Mouse (Mus musculus) left cerebral cortex, postnatal 36 days (tissue): ENCODE measurements around the gene Synj2. TPM values are rescaled to one million over a fixed set of nuclear protein-coding genes. Genes with fewer than 3 reads are reported as not detected.

Experiments
- DNase-seq, 2 experiments: peaks; one replicate each; pipeline ENCODE4 v3.0.0; 2021 to 2022; ENCODE audit warnings: low spot score in 2 of 2, mixed read lengths in 1 of 2
- intact Hi-C: fragments of 180-260 bp; cut with DNase I; formaldehyde crosslinking; loops from one replicate; pipeline ENCODE4 v1.15.1; 2025
- total RNA-seq, 2 experiments: library from RNA; stranded (reverse); gene quantifications; 2 replicates each; pipeline ENCODE4 v1.2.3; 2021

Synj2 gene
- total RNA-seq, 2 experiments from 2014 or later: 91.8 to 103 TPM

DNA sequence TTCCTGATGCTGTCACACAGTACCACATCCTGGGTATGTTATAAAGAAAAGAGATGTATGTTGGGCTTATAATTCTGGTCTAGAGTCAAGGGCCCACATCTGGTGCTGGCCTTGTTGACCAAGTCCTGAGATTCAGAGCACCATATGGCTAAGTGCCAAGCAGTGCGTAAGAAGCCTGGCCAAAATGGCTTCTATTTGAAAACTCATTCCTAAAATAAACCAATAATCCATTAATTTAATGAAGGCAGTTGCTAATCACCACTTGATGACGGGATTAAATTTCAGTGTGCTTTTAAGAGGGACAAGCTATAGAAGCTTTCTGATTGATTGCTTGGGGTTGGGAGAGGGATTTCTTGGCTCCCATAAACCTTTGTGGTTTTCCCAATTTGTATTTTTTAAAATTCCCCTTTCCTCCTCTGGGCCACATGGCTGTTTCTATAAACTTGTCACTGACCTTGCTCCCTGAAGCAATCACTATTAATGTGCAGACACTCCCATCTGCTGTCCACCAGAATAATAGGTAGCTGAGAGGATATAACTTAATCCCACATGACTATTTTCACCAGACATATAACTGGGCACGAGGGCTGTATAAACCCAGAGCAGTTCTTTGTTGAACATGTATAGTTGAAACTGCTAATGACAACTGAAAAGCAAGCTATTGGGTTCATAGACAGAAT is 52.6 kb downstream of the Synj2 start:
- intact Hi-C loops: no loop called here

DNA sequence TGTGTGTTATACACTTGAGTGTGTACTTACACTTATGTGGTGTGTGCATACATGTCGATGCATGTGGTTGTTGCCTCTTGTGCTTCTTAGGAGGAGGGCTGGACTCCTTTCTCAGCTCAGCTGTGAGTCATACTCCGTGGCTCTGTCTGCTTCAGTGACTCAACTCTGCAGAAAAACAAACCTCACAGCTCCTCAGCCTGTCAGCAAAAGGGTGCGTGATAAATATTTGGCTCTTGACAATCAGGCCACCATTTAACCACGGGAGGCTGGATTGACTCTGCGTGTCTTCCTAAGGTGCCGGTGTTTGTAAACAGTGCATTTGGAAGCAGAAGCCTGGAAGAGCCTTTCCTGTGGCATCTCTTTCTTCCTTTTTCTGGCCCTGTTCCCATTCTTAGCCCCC is 53.5 kb downstream of the Synj2 start:
- no peak for DNase-seq
- intact Hi-C loops: no loop called here

More for the DNA sequence above, 52.6 kb downstream of the Synj2 start:
- no peak for DNase-seq

DNA sequence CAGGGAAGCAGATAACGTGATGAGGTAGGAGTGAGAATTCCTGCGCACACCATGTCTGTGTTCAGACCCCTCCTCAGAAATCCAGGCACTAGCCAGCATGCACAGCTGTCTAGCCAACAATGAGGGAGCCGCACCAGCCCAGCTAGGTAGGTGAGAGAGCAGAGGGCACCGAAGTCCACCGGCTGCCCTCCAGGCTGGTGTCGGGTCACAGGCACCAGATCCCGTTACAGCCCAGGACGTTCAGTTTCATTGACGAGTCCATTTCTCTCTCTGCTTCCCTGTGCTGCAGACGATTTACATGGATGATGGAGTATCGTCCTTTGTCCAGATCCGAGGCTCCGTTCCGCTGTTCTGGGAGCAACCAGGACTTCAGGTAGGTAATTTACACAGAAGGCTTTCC is 55.5 kb downstream of the Synj2 start:
- DNase-seq: no peak

DNA sequence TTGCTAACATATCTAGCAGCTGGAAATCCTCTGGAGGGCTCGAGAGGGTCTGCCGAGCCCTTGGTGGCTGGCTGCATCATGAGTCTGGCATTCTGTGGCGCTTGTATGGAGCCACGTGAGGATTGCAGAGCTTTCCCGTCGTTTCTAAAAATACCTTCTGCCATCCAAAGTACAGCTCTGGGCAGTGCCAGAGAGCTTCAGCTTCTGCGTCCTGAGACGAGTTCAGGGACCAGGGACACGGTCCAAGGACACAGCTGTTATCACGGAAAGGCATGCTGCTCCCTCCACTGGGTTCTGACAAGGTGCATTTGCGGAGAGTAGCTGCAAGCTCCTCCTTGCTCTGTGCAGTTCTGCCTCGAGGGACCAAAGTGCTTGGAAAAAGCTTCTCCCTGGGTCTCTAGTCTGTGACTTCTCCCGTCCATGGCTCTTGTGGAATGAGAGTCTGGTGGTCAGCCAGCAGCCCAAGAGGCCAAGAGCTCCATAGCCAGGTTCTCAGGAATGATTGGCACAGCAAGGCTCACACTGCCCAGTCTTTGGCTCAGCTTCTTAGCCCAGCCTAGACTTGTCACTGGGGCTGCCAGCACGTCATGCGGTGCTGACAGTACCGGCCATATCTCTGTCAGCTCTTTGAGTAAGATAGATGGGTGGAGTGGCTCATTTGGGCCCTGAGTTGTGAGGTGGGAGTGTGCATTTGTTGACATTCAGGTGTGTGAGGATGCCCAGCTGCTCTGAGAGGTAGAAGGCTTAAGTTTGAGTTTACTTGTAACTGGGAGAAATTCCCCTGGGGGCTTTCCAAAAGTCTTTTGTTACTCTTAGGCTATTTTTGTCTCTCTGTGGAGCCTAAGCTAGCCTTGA is 56.5 kb downstream of the Synj2 start:
- DNase-seq: no peak
- intact Hi-C loops: no loop called here

More for the DNA sequence above, 55.5 kb downstream of the Synj2 start:
- intact Hi-C loops: no loop called here

DNA sequence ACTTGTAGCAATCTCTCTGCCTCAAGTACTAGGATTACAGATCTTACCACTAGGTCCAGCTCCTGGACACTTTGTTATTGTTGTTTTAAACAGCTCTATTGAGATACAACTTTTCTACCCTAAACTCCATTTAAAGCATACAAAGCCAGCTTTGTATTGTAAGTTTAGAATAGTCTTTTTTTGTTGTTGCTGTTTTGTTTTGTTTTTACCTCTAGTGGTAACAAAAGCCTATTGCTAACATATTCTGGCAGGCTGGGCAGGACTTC is 57.1 kb downstream of the Synj2 start:
- intact Hi-C loops: no loop called here
- DNase-seq: no peak

DNA sequence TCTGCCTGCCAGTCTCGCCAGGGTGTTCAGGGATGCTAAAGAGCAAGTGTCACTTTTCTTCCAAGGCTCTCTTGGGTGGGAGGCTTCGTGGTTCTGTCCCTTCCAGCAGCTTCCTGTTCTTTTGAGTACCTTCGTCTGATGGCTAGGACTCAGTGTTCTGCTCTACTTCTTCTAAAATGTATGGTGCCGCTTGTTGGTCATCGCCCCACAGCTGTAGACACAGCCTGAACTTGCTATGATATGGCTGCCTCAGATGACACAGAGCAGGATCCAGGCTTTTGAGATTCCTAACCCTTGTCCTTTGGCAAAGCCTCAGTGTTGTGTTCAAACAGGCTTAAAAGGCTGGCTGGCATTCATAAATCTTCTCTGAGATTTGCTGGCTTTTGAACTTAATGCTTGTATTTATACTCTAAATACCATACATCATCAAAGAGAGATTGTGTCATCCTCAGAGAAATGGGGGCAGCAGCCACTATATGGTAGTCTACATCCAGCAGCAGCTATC is 58.0 kb downstream of the Synj2 start:
- intact Hi-C loops: no loop called here

DNA sequence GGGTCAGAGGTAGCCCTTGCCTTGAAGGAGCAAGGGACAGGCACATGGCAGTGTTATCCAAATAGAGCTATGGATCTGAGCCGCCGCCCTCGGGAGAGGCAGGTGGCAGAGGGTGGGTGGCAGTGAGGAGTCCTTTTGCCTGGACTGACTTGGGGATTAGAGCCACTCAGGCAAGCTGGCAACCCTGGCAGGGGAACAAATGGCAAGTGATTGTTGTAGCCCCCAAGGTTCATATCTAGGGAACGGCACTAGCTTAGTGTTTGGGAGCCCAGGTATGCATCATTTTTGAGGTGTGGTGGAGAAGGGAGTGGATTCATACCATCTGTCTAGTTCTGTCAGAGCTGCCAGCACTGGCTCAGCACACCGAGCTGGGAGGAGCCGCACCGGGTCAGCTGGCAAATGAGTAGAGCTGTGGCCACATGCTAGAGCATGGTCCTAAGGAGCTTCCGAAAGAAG is 59.8 kb downstream of the Synj2 start:
- intact Hi-C loops: no loop called here
- no peak for DNase-seq

More for the DNA sequence above, 58.0 kb downstream of the Synj2 start:
- no peak for DNase-seq

DNA sequence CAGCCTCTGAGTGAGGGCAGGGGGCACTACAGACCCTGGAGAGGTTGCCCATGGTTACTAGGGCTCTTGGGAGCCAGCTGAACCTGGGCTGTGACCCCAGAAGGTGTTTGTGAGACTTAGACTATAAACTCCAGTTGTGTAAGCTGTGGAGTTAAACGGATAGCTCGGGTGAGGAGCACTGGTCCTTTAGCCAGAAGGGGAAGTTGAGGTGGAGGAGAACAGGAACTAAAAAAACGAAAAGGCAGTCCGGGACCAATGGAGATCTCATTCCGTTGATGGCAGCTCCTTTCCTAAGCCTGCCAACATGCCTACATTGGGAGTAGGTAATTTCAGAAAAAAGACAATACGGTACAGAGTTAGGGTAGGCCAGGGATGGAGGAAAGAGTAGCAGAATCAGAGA is 60.3 kb downstream of the Synj2 start:
- intact Hi-C loops: no loop called here
- no peak for DNase-seq

DNA sequence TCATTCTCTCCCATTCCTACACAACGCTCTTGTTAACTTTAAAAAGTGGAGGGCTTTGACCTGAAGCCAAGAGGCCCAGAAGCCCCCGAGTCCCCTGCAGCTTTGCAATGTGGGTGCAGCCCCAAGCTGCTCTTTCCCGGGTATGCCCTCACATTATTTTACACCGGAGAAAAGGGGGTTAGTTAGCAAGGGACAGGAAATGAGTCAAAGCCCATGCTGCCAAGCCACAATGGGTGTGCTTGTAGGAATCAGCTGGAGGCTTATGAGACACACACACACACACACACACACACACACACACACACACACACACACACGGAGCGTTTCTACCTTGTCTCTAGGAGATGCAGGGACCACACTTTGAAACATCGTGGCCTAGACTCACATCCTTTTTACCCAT is 60.8 kb downstream of the Synj2 start:
- DNase-seq: no peak
- intact Hi-C loops: no loop called here

DNA sequence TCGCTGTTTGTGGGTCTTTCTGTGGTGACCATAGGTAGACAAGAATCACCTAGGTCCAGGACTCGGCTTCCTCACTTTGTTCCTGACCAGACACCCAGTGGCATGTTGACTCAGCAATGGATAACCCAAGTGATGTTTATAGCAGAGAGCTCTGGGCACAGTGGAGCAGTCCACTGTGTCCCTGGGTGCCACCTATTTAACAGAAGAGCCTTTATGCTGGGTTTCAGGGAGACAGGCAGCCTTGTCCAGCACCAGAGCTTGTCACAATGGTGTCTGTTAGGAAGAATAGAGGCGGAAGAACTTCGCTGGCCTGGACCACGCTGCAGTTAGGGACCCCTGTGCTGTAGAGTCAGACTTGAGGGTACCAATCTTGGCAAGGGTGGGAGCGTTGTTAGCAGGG is 61.5 kb downstream of the Synj2 start:
- intact Hi-C loops: no loop called here
- DNase-seq: no peak

DNA sequence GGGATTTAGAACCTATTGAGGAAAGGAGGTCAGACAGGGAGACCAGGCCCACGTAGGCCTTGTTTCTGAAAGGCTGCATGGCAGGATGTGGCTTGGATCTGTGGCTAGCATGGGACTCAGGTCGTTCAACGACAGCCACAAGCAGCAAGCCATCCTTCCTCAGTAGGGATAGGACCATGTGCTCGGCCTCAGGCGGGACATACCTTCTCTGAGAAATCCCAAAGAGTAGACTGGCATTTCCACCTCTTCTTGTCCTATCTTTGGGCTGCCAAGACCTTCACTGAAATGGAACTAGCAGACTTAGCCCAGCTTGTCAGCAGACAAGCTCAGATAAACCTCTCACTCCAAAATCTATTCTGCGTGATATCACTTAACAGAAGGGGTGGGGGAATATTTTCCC is 62.6 kb downstream of the Synj2 start:
- no peak for DNase-seq
- intact Hi-C loops: no loop called here

DNA sequence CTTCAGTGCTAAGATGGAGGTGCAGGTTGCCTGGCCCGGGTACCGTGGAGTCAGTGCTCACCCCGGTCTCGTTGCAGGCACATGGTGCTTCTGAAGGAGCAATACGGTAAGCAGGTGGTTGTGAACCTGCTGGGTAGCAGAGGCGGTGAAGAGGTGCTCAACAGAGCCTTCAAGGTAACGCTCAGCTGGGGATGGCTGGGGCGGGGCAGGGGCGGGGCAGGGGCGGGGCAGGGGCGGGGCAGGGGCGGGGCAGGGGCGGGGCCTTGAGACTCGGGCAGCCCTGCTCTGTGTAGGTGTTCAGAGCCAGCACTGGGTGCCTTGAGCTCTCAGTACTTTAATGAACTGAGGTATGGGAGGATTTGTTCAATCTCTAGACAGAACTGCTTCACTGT is 64.2 kb downstream of the Synj2 start:
- no peak for DNase-seq
- intact Hi-C loops: no loop called here

DNA sequence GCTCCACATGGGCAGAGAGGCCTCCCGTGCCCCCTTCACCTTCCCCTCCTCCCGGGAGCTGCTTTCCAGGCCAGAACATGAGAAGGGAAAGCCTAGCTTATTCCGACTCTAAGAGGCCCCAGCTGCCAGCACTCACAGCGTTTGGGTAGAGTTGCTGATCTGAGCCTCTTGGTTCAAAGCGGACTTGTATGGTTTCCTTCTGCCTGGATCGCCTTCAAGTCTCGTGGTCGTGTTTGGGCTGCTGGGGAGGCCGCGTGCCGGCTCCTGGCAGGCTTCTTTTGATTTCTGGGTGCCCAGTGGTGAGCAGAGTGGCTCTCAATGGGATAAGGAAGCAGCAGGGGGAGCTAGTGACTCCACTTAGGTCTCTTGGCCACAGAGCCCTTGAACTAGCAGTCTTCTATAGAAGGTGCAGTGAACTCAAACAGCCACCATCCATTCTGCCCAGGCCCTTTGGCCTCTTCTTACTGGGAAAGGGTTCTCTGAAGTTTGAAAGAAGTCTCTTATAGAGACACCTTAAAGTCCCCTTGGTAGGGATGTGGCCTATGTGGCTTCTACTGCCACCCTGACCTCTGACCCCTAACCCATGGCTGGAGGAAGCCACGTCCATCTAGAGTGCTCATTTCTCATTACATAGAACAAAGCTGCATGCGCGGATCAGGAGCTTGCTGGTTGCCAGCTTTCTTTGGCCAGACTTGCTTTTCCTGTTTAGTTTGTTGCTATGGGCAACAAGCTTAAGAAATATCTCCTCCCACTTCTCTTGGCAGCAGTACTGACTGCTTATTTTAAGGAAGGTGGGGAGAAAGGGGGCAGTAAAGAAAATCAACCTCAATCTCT is 64.8 kb downstream of the Synj2 start:
- peak; percentile 65 to 68 for DNase-seq
- intact Hi-C loops: loop anchor here (1.0 kb wide), 1 partner anchor 32 kb away; no protein-coding TSS in a partner anchor

DNA sequence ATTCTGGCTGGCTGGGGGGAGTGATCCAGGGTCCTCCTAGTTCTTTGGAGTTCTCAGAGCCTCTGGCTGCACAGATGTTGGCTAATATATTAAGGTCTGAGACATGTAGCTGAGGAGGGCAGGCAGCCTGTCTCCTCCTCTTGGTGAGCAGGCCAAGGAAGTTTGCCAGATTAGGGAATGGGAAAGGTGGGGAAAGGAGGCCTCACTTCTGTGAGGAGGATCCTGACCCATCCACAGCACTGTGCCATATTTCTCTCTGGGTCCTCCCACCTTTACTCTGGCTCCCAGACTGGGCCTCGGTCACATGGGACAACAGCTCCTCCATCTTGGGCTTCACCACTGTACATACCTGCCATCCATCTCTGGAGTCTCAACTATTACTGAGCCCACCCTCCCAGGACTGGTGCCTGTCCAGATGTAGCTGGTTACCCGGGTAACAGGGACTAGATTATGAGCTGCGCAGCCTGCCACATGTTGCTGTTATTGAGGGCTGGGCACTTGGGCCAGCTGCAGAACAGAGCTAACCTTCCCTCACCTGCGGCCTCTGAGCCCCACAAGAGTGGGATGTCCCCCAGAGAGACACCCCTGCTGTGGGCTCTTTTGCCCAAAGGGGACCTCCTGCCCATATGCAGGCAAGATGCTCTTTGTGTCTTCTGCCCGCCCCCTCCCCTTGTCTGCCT is 66.2 kb downstream of the Synj2 start:
- intact Hi-C loops: no loop called here
- DNase-seq: no peak

DNA sequence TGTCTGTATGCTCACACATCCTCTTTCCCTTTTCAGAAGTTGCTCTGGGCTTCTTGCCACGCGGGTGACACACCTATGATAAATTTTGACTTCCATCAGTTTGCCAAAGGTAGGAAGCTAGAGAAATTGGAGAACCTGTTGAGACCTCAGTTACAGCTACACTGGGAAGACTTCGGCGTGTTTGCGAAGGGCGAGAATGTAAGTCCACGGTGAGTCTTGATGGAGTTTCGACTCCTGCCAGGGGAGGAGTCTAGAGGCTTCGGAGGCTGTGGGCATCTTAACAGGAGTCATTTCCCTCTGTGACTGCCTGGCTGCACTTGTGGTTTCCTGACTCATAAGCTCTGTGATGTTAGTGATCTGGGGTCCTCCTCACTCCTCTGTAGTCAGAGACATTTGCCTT is 66.8 kb downstream of the Synj2 start:
- no peak for DNase-seq
- intact Hi-C loops: no loop called here

DNA sequence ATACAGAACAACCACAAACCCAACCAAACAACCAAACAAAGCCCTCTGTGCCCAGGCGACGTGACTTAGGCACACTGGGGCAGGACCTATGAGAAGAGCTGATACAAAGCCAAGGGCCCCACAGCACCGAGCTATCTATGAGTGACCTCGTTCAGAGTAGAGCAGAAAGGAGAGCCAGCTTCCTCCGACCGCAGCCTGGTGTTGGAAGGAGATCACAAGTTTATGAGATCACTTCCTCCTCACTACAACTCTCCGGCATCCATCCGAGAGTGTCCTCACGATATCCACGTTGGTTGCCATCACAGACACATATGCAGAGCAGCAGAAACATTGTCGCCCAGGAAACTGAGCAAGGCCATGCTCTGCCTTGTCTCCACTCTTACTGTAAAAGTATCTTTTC is 67.5 kb downstream of the Synj2 start:
- intact Hi-C loops: no loop called here
- DNase-seq: no peak

DNA sequence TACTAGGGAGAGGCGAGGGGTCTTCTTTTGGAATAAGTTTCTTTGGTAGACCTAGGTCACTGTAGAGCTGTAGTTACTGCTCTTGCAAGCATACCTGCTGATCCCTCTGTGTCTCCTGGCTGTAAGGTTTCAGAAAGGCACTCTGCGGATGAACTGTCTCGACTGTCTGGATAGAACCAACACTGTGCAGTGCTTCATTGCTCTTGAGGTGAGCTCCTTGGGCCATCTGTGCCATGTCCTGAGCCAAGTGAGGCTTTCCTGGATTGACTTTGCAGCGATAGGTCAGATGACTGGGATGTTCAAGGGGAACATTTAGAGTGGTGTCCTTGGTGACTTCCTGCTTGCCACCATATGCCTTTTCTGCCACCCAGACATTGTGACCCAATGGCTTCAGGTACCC is 68.5 kb downstream of the Synj2 start:
- intact Hi-C loops: no loop called here
- no peak for DNase-seq

DNA sequence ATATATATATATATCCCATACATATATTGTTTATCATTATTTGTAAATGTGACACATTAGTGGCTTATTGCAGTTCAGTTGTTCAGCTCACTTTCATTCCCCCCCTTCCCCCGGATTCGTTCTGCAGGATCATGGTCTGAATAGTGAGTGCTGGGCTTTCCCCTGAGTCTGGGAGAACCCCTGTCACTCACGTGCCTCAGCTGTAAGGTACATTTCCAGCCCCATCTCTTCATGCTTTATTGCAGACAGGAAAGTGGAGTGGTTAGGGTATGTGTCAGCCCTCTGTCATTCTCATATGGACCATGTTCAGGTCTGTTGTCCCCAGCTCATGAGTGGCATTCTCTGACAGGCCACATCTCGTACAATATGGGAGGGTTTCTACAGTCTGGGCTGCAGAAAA is 72.0 kb downstream of the Synj2 start:
- no peak for DNase-seq
- intact Hi-C loops: no loop called here

DNA sequence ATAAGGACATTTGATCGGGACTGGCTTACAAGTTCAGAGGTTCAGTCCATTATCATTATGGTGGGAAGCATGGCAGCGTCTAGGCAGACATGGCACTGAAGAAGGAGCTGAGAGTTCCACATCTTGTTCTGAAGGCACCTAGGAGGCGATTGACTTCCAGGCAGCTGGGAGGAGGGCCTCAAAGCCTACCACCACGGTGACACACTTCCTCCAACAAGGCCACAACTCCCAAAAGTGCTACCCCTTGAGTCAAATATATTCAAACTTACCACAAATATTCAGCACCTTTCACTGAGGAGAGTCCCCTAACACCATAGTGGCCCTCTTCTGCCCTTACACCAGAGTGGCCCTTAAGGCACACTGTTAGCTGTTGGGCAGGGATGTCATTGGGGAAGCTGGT is 73.9 kb downstream of the Synj2 start:
- intact Hi-C loops: no loop called here
- no peak for DNase-seq
